Mouse (Mus musculus) intestine, postnatal 0 days (tissue): ENCODE results near the gene Slc34a2. TPM values are rescaled to one million over a fixed set of nuclear protein-coding genes. Genes with fewer than 3 reads are reported as not detected.

ENCODE experiments used
- ATAC-seq: fragments of 200-750 bp; cut with Nextera tagmentation; 2 replicates; pipeline ENCODE4 v1.8.0; 2017; ENCODE audit warnings: mild to moderate bottlenecking, moderate TSS enrichment, moderate library complexity
- H3K27ac ChIP-seq: fragments of 300-500 bp; sonication (generic); 2 replicates; pipeline ENCODE4 v1.5.1; 2014; ENCODE audit warnings: mild to moderate bottlenecking, low read depth, low read length, moderate library complexity
- H3K27me3 ChIP-seq: fragments of 300-500 bp; sonication (generic); replicated peaks from 2 replicates; pipeline ENCODE4 v1.6.1; 2014; ENCODE audit warnings: low read length, mixed read lengths; ENCODE audit not compliant: control insufficient read depth, insufficient read depth
- H3K36me3 ChIP-seq: fragments of 300-500 bp; sonication (generic); 2 replicates; pipeline ENCODE4 v1.6.1; 2014; ENCODE audit warnings: mild to moderate bottlenecking, moderate library complexity; ENCODE audit not compliant: control insufficient read depth, insufficient read depth
- H3K4me1 ChIP-seq: fragments of 300-500 bp; sonication (generic); replicated peaks from 2 replicates; pipeline ENCODE4 v1.6.1; 2014; ENCODE audit warnings: antibody characterized with exemption, low read length, mixed read lengths; ENCODE audit not compliant: control insufficient read depth, insufficient read depth
- H3K4me2 ChIP-seq: fragments of 300-500 bp; sonication (generic); replicated peaks from 2 replicates; pipeline ENCODE4 v1.6.1; 2014; ENCODE audit warnings: low read depth, mild to moderate bottlenecking, moderate library complexity
- H3K4me3 ChIP-seq: fragments of 300-500 bp; sonication (generic); 2 replicates; pipeline ENCODE4 v1.5.1; 2014; ENCODE audit warnings: low read depth, low read length
- H3K9ac ChIP-seq: fragments of 300-500 bp; sonication (generic); 2 replicates; pipeline ENCODE4 v1.6.1; 2014; ENCODE audit warnings: mild to moderate bottlenecking, low read depth, low read length
- H3K9me3 ChIP-seq: fragments of 300-500 bp; sonication (generic); 2 replicates; pipeline ENCODE4 v1.6.1; 2016; ENCODE audit warnings: mixed run types; ENCODE audit not compliant: control insufficient read depth
- CTCF ChIP-seq: sonication (generic); IDR thresholded peaks from 2 replicates; pipeline ENCODE4 v1.5.1; 2016; ENCODE audit warnings: low read depth, mild to moderate bottlenecking, control low read depth, antibody characterized with exemption, moderate library complexity
- WGBS: fragments of 180-500 bp; shearing (Covaris S2); extraction: QIAGEN DNeasy Blood & Tissue Kit; methylation state at CpG from one replicate; pipeline ENCODE4 v1.1.7; 2014; 5-methylcytosine and 5-hydroxymethylcytosine counted together
- polyA plus RNA-seq: library from polyadenylated mRNA; unstranded; fragments of >200 nt; fragmentation: Nextera tagmentation; extraction: Ambion mirVana; gene quantifications from 2 replicates; pipeline ENCODE4 v1.2.1, GENCODE M21; 2015

The Slc34a2 gene
- polyA plus RNA-seq, 1 experiment from 2014 or later, result 132 TPM

DNA sequence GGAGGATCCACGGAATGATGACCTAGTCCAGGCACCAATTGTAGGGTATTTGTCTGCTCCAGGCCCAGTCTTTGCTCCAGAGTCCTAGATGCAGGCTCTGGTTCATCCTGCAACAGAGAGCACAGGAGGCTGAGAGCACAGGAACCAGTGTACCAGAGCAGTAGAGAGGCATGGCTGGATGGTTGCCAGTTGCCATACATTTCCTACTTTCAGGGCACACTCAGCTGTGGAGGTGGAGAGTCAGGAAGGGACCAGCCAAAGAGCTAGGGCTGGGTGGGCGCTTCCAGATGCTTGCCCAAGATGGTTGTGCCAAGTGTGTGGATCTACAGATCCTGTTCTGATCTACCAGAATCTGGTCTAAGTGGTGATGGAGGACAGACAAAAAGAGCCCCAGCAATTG, 15.4 kb downstream of the Slc34a2 start:
- 80% methylated on average over 2 of the region's 2 CpGs for WGBS
- Histone ChIP-seq H3K4me2 (peak overlapping the region; percentile 71), H3K36me3 (peaks cover 7% of the 10 kb centered on the region; the same call in 1 of the 2 replicates), H3K27ac (0 out of 2 replicates have a peak overlapping the region, but pooled peaks have one; percentile 4), H3K9ac (no peak overlapping the region), H3K4me1 (0 out of 2 replicates have a peak, but pooled peaks cover 4% of the 10 kb centered on the region), H3K9me3 (no peaks in the 10 kb centered on the region), H3K4me3 (no peak overlapping the region), H3K27me3 (0 out of 2 replicates have a peak, but pooled peaks cover 3% of the 10 kb centered on the region)
- TF ChIP-seq CTCF, result no peak
- ATAC-seq, result no peak

DNA sequence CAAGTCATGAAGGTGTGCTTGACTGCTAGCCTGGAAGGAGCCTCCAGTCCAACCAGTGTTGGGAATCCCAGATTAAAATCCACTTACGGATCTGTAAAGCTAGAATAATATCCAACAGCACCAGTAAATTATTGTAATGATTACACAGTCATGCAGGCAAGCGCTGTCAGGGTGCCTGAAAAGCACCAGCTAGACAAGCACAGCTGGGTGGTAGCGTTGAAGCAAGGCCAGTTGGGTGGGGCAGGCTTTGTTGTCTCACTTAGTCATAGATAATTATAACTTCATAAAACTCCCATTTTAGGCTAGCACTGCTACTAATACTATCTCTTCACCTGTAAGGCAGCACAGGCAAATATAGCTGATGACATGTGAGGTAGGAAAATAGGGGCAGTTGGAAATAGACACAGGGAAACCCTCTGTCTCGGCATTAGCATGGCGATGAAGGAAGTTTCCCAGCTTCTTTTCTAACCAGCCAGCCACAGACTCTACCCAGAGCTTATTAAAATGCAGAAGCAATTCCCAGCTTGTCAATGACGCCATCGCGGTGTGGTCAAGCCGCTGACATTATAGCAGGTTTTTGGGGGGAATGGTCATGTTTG, 23.8 kb downstream of the Slc34a2 start:
- no peak overlapping the region for H3K9ac ChIP-seq
- H3K9me3 ChIP-seq, result no peaks in the 10 kb centered on the region
- no peak overlapping the region for H3K27ac ChIP-seq
- H3K4me2 ChIP-seq, result no peak overlapping the region
- peaks cover 60% of the 10 kb centered on the region for H3K36me3 ChIP-seq
- no peaks in the 10 kb centered on the region for H3K27me3 ChIP-seq
- ATAC-seq, result no peak
- no peaks in the 10 kb centered on the region for H3K4me1 ChIP-seq
- no peak for TF ChIP-seq CTCF
- WGBS, result 73% methylated on average over 9 of the region's 9 CpGs
- H3K4me3 ChIP-seq, result no peak overlapping the region

DNA sequence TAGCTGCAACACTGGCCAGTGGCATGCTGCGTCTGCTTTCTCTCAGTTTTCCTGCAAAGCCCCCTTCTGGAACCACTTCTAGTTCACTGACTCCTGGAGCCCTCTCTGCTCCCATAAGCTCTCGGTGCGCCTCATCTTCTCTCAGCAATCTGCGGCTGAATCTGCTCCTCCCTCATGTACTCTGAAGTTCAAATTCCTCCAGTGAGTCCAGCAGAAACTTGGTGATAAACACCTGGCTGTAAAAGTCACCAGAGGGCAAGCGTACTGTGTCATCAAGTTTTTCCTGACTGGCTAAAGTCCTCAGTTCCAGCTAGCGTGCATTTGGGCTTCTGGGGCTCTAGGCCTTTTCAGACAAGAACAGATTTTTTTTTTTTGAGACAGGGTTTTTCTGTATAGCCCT, 36.7 kb downstream of the Slc34a2 start:
- 24% methylated on average over 6 of the region's 6 CpGs for WGBS
- Histone ChIP-seq H3K9me3 (no peaks in the 10 kb centered on the region), H3K4me3 (no peak overlapping the region), H3K9ac (no peak overlapping the region), H3K4me1 (peaks cover 12% of the 10 kb centered on the region; the same call in 1 of the 2 replicates), H3K4me2 (no peak overlapping the region), H3K27me3 (no peaks in the 10 kb centered on the region), H3K36me3 (peaks cover 5% of the 10 kb centered on the region; the same call in 1 of the 2 replicates), H3K27ac (peak overlapping the region; percentile 79)
- peak; percentile 3; the same call in 1 of the 2 replicates for TF ChIP-seq CTCF
- peak; percentile 43 for ATAC-seq

DNA sequence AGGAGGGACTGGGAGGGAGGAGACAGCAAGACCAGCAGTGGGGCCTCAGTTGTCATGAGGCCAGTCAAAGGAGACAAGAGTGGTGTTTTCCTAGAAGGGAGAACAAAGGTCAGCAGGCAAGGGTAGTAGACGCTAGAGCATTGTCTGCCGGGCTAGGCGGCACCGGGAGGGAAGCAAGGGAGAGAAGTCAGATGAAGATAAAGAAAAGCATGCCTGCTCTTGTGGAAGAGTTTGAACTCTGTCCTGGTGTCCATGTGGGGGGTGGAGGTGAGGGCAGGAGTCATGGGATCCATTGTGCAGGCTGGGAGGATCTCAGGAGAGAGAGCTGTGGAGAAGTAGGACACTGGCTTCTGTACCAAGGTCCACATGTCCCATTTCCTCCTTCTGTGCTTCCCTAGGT, 40.6 kb downstream of the Slc34a2 start:
- Histone ChIP-seq H3K27me3 (no peaks in the 10 kb centered on the region), H3K9ac (no peak overlapping the region), H3K36me3 (no peaks in the 10 kb centered on the region), H3K9me3 (no peaks in the 10 kb centered on the region), H3K4me1 (peaks cover 12% of the 10 kb centered on the region; the same call in 1 of the 2 replicates), H3K27ac (peak overlapping the region; percentile 90), H3K4me2 (no peak overlapping the region), H3K4me3 (no peak overlapping the region)
- TF ChIP-seq CTCF, result no peak
- peak; percentile 91 for ATAC-seq
- 24% methylated on average over 4 of the region's 4 CpGs for WGBS

DNA sequence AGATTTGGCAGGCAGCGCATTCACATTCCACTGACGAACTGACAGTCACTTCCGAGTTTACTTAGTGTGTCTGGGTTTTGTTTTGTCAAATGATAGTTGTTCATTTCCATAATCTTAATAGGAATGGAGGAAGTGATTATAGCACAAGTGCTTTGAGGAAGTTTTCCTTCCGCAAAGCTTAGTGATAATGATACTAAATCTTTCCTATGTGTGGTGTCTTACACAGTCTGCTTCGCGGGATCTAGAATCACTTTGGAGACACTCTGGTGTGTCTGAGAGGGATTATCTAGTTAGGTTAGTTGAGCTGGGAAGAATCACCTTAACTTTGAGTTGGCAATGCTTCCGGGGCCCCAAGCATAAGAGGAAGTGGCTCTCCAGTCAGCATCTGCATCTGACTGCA, 49.6 kb downstream of the Slc34a2 start:
- H3K27me3 ChIP-seq, result no peaks in the 10 kb centered on the region
- H3K9me3 ChIP-seq, result no peaks in the 10 kb centered on the region
- H3K27ac ChIP-seq, result no peak overlapping the region
- WGBS, result 78% methylated on average over 7 of the region's 7 CpGs
- ATAC-seq, result no peak
- H3K4me1 ChIP-seq, result no peaks in the 10 kb centered on the region
- no peak overlapping the region for H3K9ac ChIP-seq
- no peak overlapping the region for H3K4me2 ChIP-seq
- no peaks in the 10 kb centered on the region for H3K36me3 ChIP-seq
- no peak overlapping the region for H3K4me3 ChIP-seq
- TF ChIP-seq CTCF, result no peak

DNA sequence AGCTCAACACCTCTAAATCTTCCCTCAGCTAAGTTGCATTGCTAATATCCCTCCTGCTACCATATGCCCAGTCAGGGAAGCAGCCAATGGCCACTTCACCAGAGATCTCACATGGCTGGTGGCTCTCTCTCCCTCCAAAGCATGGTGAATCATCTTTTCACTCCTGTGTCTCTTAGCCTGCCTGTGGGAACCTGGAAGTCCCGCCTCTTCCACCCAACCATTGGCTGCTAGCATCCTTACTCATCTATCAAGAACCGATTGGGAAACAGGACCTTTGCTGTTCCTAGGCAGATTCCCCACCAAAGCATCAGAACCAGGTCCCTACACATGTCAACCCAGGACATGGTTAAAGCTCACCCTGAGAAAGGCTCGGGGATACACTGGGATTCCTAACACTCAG, 53.5 kb downstream of the Slc34a2 start:
- Histone ChIP-seq H3K4me1 (no peaks in the 10 kb centered on the region), H3K27ac (no peak overlapping the region), H3K4me3 (no peak overlapping the region), H3K9ac (no peak overlapping the region), H3K36me3 (no peaks in the 10 kb centered on the region), H3K27me3 (no peaks in the 10 kb centered on the region), H3K9me3 (no peaks in the 10 kb centered on the region), H3K4me2 (no peak overlapping the region)
- WGBS, result 66% methylated on average over 3 of the region's 3 CpGs
- no peak for TF ChIP-seq CTCF
- no peak for ATAC-seq
